Mouse (Mus musculus) kidney, adult 2 months (tissue): ENCODE results near the gene 1700028P14Rik.

Experiments used
- CTCF ChIP-seq: fragments of 200-500 bp; conservative IDR thresholded peaks from 2 replicates; pipeline ENCODE4 v1.5.1; 2011; ENCODE audit warnings: low read depth, mild to moderate bottlenecking, control low read depth, low read length, moderate library complexity, mixed read lengths; ENCODE audit not compliant: insufficient read depth, insufficient read length
- POLR2A ChIP-seq: fragments of 200-500 bp; IDR thresholded peaks from one replicate; pipeline ENCODE4 v1.6.1; 2011; ENCODE audit warnings: low read depth, low read length, control low read depth

DNA sequence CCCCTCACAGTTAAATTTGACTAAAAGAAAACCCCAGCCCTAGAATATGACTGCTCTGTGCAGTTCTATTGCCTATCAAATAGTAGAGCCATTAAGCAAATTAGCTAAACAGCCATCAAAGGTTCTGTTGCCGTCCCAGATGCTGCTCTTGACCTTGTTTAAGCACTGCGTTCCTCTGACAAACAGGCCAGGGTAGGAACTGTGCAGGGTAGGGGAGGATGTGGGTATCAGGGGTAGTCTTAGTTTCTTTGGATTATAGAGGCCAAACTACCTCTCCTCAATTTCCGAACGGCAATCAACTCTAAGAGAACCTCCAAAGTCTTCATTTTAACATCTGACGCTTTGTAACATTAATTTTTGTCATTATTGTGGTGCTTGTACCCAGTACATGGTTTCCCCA, 542 bp upstream of the 1700028P14Rik start:
- TF ChIP-seq CTCF (no peak), POLR2A (no peak)
